Mouse (Mus musculus) left cerebral cortex, adult 18-20 months (tissue): ENCODE measurements at regions not wholly inside any gene's neighbourhood (a gene's known extent, or its start where the extent isn't known, plus 50 kb on each side); places are given as distances from the start of the nearest gene placed in this dataset.
A peak's percentile ranks its signal among the peaks of the same experiment; 100 is the strongest.

ENCODE experiments used
- DNase-seq, 2 experiments: peaks; one replicate each; pipeline ENCODE4 v3.0.0; 2021 to 2022; ENCODE audit warnings: low spot score in 2 of 2, mixed read lengths in 1 of 2

GRCm38 (mm10) chr3:121902246-121902645 is 50.1 kb upstream of the Arhgap29 start:
- DNase-seq = no peak

DNA sequence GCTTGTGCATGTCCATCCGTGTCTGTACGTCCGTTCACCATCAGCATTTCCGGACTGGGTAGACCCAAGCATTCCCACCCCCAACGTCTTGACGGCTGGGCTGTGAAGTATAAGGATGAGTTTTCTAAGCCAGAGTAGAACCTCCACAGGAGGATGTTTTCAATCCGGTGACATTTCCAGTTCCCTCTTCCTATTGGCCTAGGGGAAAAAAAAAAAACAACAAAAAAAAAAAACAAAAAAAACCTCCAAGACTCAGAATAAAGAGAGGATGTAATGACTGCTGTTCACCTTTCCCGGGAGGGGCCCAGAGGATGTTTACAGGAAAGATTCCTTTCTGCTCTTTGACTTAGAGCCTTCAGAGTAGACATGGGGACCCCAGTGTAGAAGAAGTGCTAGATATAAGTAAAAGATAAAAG is 51.9 kb upstream of the Arhgap29 start:
- no peak for DNase-seq

- DNase-seq = no peak
Observed at GRCm38 (mm10) chr3:121897821-121898574, 54.3 kb upstream of the Arhgap29 start.

DNA sequence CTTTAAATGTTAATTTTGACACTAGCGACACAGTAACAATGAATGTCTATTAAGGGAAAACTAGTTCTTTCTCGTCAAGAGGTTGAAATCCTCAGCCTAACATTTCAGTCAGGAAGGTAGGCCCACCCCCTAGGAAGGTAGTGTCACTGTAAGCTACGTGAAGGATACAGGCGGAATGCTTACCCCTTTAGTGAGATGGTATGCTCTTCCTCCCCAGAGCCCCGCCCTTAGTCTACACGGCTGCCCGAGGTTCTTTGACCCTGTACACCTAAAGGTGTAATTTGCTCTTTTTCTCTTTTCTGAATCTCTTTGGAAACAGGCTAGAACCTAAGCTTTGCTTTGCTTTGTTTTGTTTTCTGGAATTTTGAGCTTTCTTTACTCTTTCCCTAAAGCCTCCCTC is 58.7 kb upstream of the Arhgap29 start:
- DNase-seq = no peak

DNA sequence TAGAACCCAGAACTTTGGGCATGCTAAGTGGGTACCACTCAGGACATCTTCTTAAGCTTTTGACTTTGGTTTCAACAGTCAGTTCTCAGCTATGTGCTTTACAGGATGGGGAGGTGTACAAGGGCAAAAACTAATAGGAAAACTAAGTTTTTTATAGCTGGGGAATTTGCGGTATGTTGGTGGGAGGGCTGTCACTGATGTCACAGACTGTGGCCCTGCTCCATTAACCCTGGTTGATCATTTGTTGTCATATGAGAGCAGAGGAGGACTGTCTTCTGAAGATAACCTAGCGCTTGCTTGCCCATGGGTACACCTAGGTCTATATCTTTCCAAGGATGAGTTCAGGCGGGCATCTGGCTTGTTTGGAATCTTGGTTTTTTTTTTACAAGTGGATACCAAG is 59.7 kb upstream of the Arhgap29 start:
- no peak for DNase-seq

- no peak for DNase-seq
Observed at GRCm38 (mm10) chr3:121891338-121891737, 61.0 kb upstream of the Arhgap29 start.

- DNase-seq = no peak
Observed at GRCm38 (mm10) chr3:121890563-121890962, 61.8 kb upstream of the Arhgap29 start.

GRCm38 (mm10) chr3:121886870-121887605 is 65.3 kb upstream of the Arhgap29 start:
- DNase-seq = no peak

- DNase-seq = no peak
Observed at GRCm38 (mm10) chr3:121886309-121886708, 66.0 kb upstream of the Arhgap29 start.

DNA sequence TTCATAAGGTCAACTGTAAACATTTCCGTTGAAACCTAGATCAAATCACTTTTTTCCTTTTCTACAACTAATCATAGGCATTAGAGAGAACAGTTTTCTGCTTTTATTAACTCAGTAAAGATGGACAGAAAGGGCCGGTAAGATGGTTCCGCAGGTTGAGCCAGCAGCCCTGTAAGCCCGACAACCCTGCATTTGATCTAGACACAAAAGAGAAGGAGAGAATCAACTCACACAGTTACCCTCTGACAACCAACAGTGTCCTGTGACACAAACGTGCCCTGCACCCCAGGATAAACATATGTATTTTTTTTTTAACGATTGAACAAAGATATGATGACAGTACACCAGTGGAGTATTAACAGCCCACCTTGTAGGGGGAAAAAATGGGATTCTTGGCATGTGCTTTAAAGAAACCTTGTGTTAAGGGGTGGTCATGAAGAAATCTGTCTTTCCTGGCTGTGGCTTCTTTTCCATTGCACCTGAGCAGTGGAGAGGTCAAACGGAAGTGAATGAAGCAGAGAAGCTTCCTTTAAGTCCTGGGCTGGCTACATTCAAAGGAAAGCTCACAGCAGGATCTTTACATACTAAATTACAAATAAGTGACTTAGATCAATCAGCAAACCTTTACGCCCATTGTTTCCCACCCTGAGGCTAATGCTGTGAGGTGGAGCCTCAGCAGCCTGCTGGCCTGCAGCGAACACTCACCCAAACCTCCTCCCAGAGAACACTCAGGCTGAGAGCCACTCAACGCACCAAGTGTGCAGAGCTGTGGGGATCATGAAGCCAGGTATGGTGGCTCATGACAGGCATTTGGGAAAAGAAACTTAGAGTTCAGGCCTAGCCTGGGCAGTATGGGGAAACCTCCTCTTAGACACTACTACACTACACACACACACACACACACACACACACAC is 66.8 kb upstream of the Arhgap29 start:
- DNase-seq = no peak

GRCm38 (mm10) chr3:121884328-121885248 is 67.8 kb upstream of the Arhgap29 start:
- peak; percentile 85 to 92 for DNase-seq

GRCm38 (mm10) chr3:121880355-121880754 is 65.3 kb upstream of the Abcd3 start:
- no peak for DNase-seq

GRCm38 (mm10) chr3:121875072-121875471 is 60.0 kb upstream of the Abcd3 start:
- DNase-seq = no peak

DNA sequence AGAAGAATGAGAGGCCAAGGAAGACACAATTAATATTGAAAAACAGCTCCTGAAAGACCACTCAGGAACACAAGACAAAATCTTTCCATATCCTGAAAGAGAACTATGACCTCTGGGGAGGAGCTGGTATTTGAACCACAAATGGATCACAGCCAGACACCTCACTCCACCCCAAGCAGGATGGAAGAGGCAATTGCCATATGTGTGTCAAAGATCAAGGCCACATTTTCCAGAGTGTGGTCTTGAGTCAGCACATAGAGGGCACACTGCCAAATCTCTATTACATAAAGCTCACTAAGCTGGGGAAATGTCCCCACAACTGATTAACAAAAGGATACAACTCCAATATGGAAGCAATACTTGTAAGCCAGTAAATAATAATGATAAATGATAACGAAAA is 59.5 kb upstream of the Abcd3 start:
- DNase-seq = no peak

DNA sequence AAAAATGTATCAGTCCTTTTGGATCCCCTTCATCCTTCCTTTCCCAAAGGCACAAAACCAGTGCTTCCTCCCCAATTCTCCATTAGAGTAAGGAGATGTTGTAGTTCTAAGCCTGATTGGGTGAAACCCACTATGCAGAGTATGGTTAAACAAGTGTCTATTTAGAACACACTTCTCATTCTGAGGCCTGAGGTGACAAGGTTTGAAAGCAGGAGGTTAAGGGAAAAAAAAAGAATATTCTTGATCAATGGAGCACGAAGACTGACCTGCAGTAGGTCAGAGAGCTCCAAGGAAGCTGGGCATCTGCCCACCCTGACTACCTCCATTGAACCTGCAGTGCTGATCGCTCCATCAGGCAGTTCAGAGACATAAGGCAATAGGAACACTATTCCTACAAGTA is 58.5 kb upstream of the Abcd3 start:
- no peak for DNase-seq

GRCm38 (mm10) chr3:121872685-121873084 is 57.6 kb upstream of the Abcd3 start:
- no peak for DNase-seq

- no peak for DNase-seq
Observed at GRCm38 (mm10) chr3:121871795-121872194, 56.7 kb upstream of the Abcd3 start.

DNA sequence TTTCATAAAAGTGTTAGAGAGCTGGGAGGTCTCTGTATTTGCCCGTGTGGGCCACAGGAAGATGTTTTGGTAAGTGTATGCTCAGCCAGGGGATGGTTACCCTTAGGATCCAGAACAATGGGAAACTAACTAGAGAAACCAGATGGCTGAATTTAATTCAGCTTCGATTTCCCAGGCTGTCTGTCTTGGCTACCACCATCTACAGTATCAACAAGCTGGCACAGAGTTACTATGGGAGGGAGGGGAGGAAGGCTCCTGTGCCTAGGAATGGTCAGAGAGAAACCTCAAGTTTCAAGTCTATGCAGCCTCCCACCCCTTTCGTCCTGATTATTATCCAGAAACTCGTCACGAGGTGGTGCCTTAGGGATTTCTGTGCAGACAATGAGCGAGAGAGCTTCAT is 55.6 kb upstream of the Abcd3 start:
- DNase-seq = no peak

DNA sequence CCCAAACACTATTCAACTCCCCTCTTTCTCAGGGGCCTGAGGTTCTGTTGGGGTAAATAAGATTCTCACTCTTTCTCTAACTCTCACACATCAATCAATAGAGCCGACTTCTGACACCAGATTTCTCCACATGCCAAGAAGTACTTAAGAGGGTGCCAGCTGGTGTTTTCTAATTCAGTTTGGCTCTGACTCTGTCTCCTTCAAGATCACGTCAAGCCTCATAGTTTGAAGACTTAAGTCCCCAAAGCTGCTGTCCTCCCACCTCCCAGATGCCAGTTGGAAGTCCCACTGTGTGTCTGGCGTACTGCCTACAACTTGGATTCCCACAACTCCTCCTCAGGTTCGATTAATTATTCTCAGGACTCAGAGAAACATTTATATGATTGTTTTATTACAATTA is 54.6 kb upstream of the Abcd3 start:
- peak in 1 of 2 experiments; percentile 10 for DNase-seq

DNA sequence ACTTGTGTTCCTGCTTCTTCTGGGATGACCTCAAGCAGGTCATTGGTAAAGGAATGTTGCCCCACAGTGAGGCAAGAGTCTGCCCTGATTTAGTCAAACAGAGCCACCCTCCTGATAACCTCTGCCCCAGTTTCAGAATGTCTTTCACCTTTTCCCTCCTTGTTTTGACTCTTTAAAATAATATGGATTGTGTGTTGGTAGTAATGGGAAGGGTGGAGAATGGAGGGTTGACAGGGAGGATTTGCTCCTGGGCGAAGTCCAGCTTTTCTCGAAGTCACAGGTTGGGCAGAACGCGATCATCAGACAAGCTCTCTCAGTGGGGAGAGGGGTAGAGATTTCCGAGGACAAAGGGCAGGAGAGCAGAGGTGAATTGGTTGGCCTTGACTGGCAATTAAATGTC is 52.2 kb upstream of the Abcd3 start:
- DNase-seq = no peak
